Mouse (Mus musculus) neural tube, embryonic 11.5 days (tissue): ENCODE data around the gene Hspa1b. TPM values are rescaled to one million over a fixed set of nuclear protein-coding genes. Genes with fewer than 3 reads are reported as not detected.
A peak's percentile ranks its signal among the peaks of the same experiment; 100 is the strongest.
"Not testable (repeated sequence)": the region's sequence is repeated elsewhere in the genome, so short reads cannot be mapped to it uniquely, and the experiment has no call there.

Experiments used
- ATAC-seq: fragments of 200-750 bp; cut with Nextera tagmentation; 2 replicates; pipeline ENCODE4 v1.8.0; 2017; ENCODE audit warnings: moderate number of reproducible peaks, mild to moderate bottlenecking, moderate TSS enrichment, moderate library complexity; ENCODE audit not compliant: insufficient read depth, low FRiP score, low TSS enrichment
- DNase-seq: peaks from one replicate; pipeline ENCODE4 v3.0.0-alpha.2; 2015; ENCODE audit warnings: low spot score
- H3K27ac ChIP-seq: fragments of 300-500 bp; sonication (generic); 2 replicates; pipeline ENCODE4 v1.5.1; 2014; ENCODE audit warnings: low read depth, mild to moderate bottlenecking, low read length
- H3K27me3 ChIP-seq: fragments of 300-500 bp; sonication (generic); 2 replicates; pipeline ENCODE4 v1.6.1; 2014; ENCODE audit warnings: mild to moderate bottlenecking, low read length, mixed read lengths; ENCODE audit not compliant: control insufficient read depth, insufficient read depth
- H3K36me3 ChIP-seq: fragments of 300-500 bp; sonication (generic); 2 replicates; pipeline ENCODE4 v1.6.1; 2014; ENCODE audit warnings: mild to moderate bottlenecking, low read length, moderate library complexity, mixed read lengths; ENCODE audit not compliant: control insufficient read depth, insufficient read depth
- H3K4me1 ChIP-seq: fragments of 300-500 bp; sonication (generic); 2 replicates; pipeline ENCODE4 v1.6.1; 2014; ENCODE audit warnings: low read length, mixed read lengths; ENCODE audit not compliant: control insufficient read depth, insufficient read depth
- H3K4me2 ChIP-seq: fragments of 300-500 bp; sonication (generic); 2 replicates; pipeline ENCODE4 v1.6.1; 2014; ENCODE audit warnings: low read depth, mild to moderate bottlenecking, moderate library complexity
- H3K4me3 ChIP-seq: fragments of 300-500 bp; sonication (generic); 2 replicates; pipeline ENCODE4 v1.5.1; 2014; ENCODE audit warnings: low read depth, low read length
- H3K9ac ChIP-seq: fragments of 300-500 bp; sonication (generic); 2 replicates; pipeline ENCODE4 v1.6.1; 2014; ENCODE audit warnings: mild to moderate bottlenecking, low read length
- H3K9me3 ChIP-seq: fragments of 300-500 bp; sonication (generic); 2 replicates; pipeline ENCODE4 v1.6.1; 2016; ENCODE audit warnings: low read length; ENCODE audit not compliant: control insufficient read depth
- WGBS: fragments of 180-500 bp; shearing (Covaris S2); extraction: QIAGEN DNeasy Blood & Tissue Kit; methylation state at CpG from one replicate; pipeline ENCODE4 v1.1.7; 2014; 5-methylcytosine and 5-hydroxymethylcytosine counted together
- polyA plus RNA-seq: library from polyadenylated mRNA; unstranded; fragments of >200 nt; fragmentation: Nextera tagmentation; extraction: Ambion mirVana; gene quantifications from 2 replicates; pipeline ENCODE4 v1.2.1, GENCODE M21; 2014

Gene Hspa1b
- polyA plus RNA-seq, 1 experiment from 2014 or later: 0.13 TPM

GRCm38 (mm10) chr17:34948721-34949552 lies 10.1 kb downstream of the Hspa1b start:
- H3K4me2 ChIP-seq, H3K9me3 ChIP-seq, DNase-seq, ATAC-seq, H3K27me3 ChIP-seq, H3K9ac ChIP-seq, H3K4me3 ChIP-seq, H3K27ac ChIP-seq, H3K4me1 ChIP-seq: not testable (repeated sequence)
- 65% methylated on average over 9 of the region's 9 CpGs for WGBS
- peaks cover 11% of the 10 kb centered on the region for H3K36me3 ChIP-seq

- H3K27me3 ChIP-seq: no peaks in the 10 kb centered on the region
- H3K36me3 ChIP-seq: peaks cover 11% of the 10 kb centered on the region
- peaks cover 7% of the 10 kb centered on the region; the same call in 1 of the 2 replicates for H3K4me1 ChIP-seq
- H3K9ac ChIP-seq: no peak overlapping the region
- no peak overlapping the region for H3K4me2 ChIP-seq
- no peaks in the 10 kb centered on the region for H3K9me3 ChIP-seq
- H3K27ac ChIP-seq: no peak overlapping the region
- no peak for ATAC-seq
- WGBS: 34% methylated on average over 8 of the region's 8 CpGs
- DNase-seq: peak; percentile 40
- H3K4me3 ChIP-seq: no peak overlapping the region
Observed at GRCm38 (mm10) chr17:34947606-34948005, 11.4 kb downstream of the Hspa1b start.

- H3K27me3 ChIP-seq: no peaks in the 10 kb centered on the region
- H3K9ac ChIP-seq: no peak overlapping the region
- no peak overlapping the region for H3K27ac ChIP-seq
- DNase-seq: no peak
- no peak overlapping the region for H3K4me3 ChIP-seq
- peaks cover 11% of the 10 kb centered on the region for H3K4me1 ChIP-seq
- ATAC-seq: no peak
- H3K4me2 ChIP-seq: no peak overlapping the region
- WGBS: 92% methylated on average over 5 of the region's 5 CpGs
- H3K9me3 ChIP-seq: no peaks in the 10 kb centered on the region
- peaks cover 11% of the 10 kb centered on the region for H3K36me3 ChIP-seq
Observed at GRCm38 (mm10) chr17:34946486-34947140, 12.4 kb downstream of the Hspa1b start.

GRCm38 (mm10) chr17:34944362-34944761 lies 14.7 kb downstream of the Hspa1b start:
- Histone ChIP-seq H3K9ac (no peak overlapping the region), H3K36me3 (no peaks in the 10 kb centered on the region), H3K27ac (no peak overlapping the region), H3K27me3 (no peaks in the 10 kb centered on the region), H3K4me1 (peaks cover 5% of the 10 kb centered on the region), H3K9me3 (no peaks in the 10 kb centered on the region), H3K4me3 (no peak overlapping the region), H3K4me2 (no peak overlapping the region)
- no peak for DNase-seq
- no peak for ATAC-seq

- Histone ChIP-seq H3K9ac (no peak overlapping the region), H3K27me3 (no peaks in the 10 kb centered on the region), H3K9me3 (no peaks in the 10 kb centered on the region), H3K36me3 (no peaks in the 10 kb centered on the region), H3K27ac (no peak overlapping the region), H3K4me2 (no peak overlapping the region), H3K4me3 (no peak overlapping the region), H3K4me1 (peaks cover 5% of the 10 kb centered on the region)
- ATAC-seq (no peak), DNase-seq (no peak)
- 77% methylated on average over 4 of the region's 4 CpGs for WGBS
Observed at GRCm38 (mm10) chr17:34943128-34943815, 15.8 kb downstream of the Hspa1b start.

GRCm38 (mm10) chr17:34941344-34942041 lies 17.5 kb downstream of the Hspa1b start:
- ATAC-seq: 0 out of 2 replicates have a peak, but pooled peaks have one; percentile 53
- WGBS: 10% methylated on average over 15 of the region's 15 CpGs
- no peak overlapping the region for H3K27ac ChIP-seq

GRCm38 (mm10) chr17:34937960-34938505 lies 21.0 kb downstream of the Hspa1b start:
- DNase-seq (no peak), ATAC-seq (no peak)
- H3K36me3 ChIP-seq: no peaks in the 10 kb centered on the region
- peaks cover 5% of the 10 kb centered on the region for H3K4me1 ChIP-seq
- no peak overlapping the region for H3K4me2 ChIP-seq
- H3K4me3 ChIP-seq: no peak overlapping the region
- no peak overlapping the region for H3K9ac ChIP-seq
- 86% methylated on average over 6 of the region's 6 CpGs for WGBS
- no peaks in the 10 kb centered on the region for H3K27me3 ChIP-seq
- no peaks in the 10 kb centered on the region for H3K9me3 ChIP-seq
- no peak overlapping the region for H3K27ac ChIP-seq

More at GRCm38 (mm10) chr17:34941344-34942041, 17.5 kb downstream of the Hspa1b start:
- no peak for DNase-seq
- Histone ChIP-seq H3K9me3 (no peaks in the 10 kb centered on the region), H3K4me3 (peak overlapping the region; percentile 19), H3K4me2 (peak overlapping the region; percentile 37), H3K27me3 (no peaks in the 10 kb centered on the region), H3K36me3 (no peaks in the 10 kb centered on the region), H3K4me1 (peaks cover 5% of the 10 kb centered on the region), H3K9ac (no peak overlapping the region)

GRCm38 (mm10) chr17:34934830-34935229 lies 24.2 kb downstream of the Hspa1b start:
- H3K27ac ChIP-seq: no peak overlapping the region
- no peak overlapping the region for H3K4me3 ChIP-seq
- DNase-seq: no peak
- H3K4me2 ChIP-seq: no peak overlapping the region
- no peak for ATAC-seq
- no peak overlapping the region for H3K9ac ChIP-seq
- H3K27me3 ChIP-seq: no peaks in the 10 kb centered on the region
- no peaks in the 10 kb centered on the region for H3K36me3 ChIP-seq
- H3K9me3 ChIP-seq: no peaks in the 10 kb centered on the region
- WGBS: 51% methylated on average over 8 of the region's 8 CpGs
- H3K4me1 ChIP-seq: 0 out of 2 replicates have a peak, but pooled peaks cover 4% of the 10 kb centered on the region
